ENCODE assay signal across 21 mouse cellular contexts in the genomic region with DNA sequence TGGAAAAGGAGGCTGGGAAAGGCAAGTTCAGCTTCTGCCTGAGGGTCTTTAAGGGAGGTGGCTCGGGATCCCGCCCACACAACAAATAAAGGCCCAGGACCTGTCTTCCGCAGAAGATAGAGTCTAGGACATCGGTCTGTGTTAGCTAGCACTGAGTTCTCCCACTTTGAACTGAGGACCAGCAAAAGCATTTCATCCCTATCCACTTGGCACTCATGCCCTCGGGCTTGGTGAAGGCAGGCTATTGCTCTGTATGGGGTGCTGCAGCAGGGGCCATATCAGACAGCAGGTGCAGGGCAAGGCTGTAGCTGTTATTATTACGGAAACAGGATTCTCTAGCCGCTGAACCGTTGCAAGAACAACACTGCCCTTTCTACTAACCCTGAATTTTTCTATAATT.
DNase-seq lines count a peak whose midpoint lies in the region; ATAC-seq and TF ChIP-seq lines count a peak whose summit lies in the region.
"Had no signal": no experiment of that assay in that cellular context is flagged by ENCODE, and none has a peak within 500 bp of the region (broad histone marks: within the 10 kb centered on the region; RNA-seq: fewer than 3 reads in every experiment).

No protein-coding gene starts in this region.

- H3K9ac ChIP-seq in forebrain, embryonic 11.5 days (ENCODE audit: low read length), result no peak overlapping the region
- H3K9ac ChIP-seq in forebrain, embryonic 13.5 days, result 0 out of 2 replicates have a peak overlapping the region, but pooled peaks have one; percentile 12
- H3K9ac ChIP-seq in hindbrain, embryonic 14.5 days, result no peak overlapping the region
- H3K9ac ChIP-seq in midbrain, embryonic 14.5 days (replicated peaks; ENCODE audit: low read length), result no peak overlapping the region
- H3K9ac ChIP-seq in heart, adult 2 months (ENCODE audit: low read depth, low read length), result no peak overlapping the region
- H3K9ac ChIP-seq: intestine, embryonic 15.5 days; neural tube, embryonic 13.5 days had no signal

- no peak for TF ChIP-seq CTCF in heart, adult 2 months (IDR thresholded peaks at IDR 0.05)

- ATAC-seq in forebrain, embryonic 11.5 days (replicated peaks; ENCODE audit: low FRiP score), result 0 out of 2 replicates have a peak, but pooled peaks have one; percentile 24
- ATAC-seq in forebrain, embryonic 13.5 days, result 0 out of 2 replicates have a peak, but pooled peaks have one; percentile 19
- ATAC-seq in hindbrain, embryonic 14.5 days (ENCODE audit: low FRiP score), result 0 out of 2 replicates have a peak, but pooled peaks have one; percentile 50
- ATAC-seq in midbrain, embryonic 14.5 days (ENCODE audit: low FRiP score, low TSS enrichment), result 0 out of 2 replicates have a peak, but pooled peaks have one; percentile 31
- ATAC-seq: activated CD4-positive, CD25-positive, alpha-beta regulatory T cell, adult 4 months; intestine, embryonic 15.5 days had no signal

- intact Hi-C loops in heart, adult 2 months (cut with DNase I), result no loop called here

- H3K79me2 ChIP-seq in heart, adult 2 months (replicated peaks; ENCODE audit: control insufficient read depth, insufficient read depth, low read length), result no peaks in the 10 kb centered on the region

- no peak overlapping the region for H3K27ac ChIP-seq in forebrain, embryonic 11.5 days (ENCODE audit: low read depth, low read length)
- H3K27ac ChIP-seq in forebrain, embryonic 10.5 days, result no peak overlapping the region
- H3K27ac ChIP-seq in forebrain, embryonic 13.5 days, result no peak overlapping the region
- H3K27ac ChIP-seq in hindbrain, embryonic 14.5 days, result no peak overlapping the region
- peak overlapping the region; percentile 22; the same call in 1 of the 2 replicates for H3K27ac ChIP-seq in midbrain, embryonic 14.5 days (replicated peaks; ENCODE audit: low read depth, low read length)
- H3K27ac ChIP-seq in heart, adult 2 months, result no peak overlapping the region
- H3K27ac ChIP-seq: intestine, embryonic 15.5 days; layer of hippocampus, adult 2 months; left cerebral cortex, adult 2 months; limb, embryonic 10.5 days; neural tube, embryonic 13.5 days had no signal

- no peaks in the 10 kb centered on the region for H3K9me3 ChIP-seq in forebrain, embryonic 11.5 days (ENCODE audit: control insufficient read depth, low read length)
- no peaks in the 10 kb centered on the region for H3K9me3 ChIP-seq in forebrain, embryonic 10.5 days
- H3K9me3 ChIP-seq in forebrain, embryonic 13.5 days (replicated peaks), result no peaks in the 10 kb centered on the region
- no peaks in the 10 kb centered on the region for H3K9me3 ChIP-seq in hindbrain, embryonic 14.5 days (ENCODE audit: control insufficient read depth, low read length)
- H3K9me3 ChIP-seq in midbrain, embryonic 14.5 days (ENCODE audit: control insufficient read depth, low read length), result no peaks in the 10 kb centered on the region
- H3K9me3 ChIP-seq: intestine, embryonic 15.5 days; limb, embryonic 10.5 days; neural tube, embryonic 13.5 days had no signal

- H3K27me3 ChIP-seq in forebrain, embryonic 11.5 days (ENCODE audit: control insufficient read depth, insufficient read depth, low read length), result no peaks in the 10 kb centered on the region
- no peaks in the 10 kb centered on the region for H3K27me3 ChIP-seq in forebrain, embryonic 10.5 days (ENCODE audit: poor library complexity, severe bottlenecking)
- H3K27me3 ChIP-seq in forebrain, embryonic 13.5 days, result no peaks in the 10 kb centered on the region
- no peaks in the 10 kb centered on the region for H3K27me3 ChIP-seq in hindbrain, embryonic 14.5 days (ENCODE audit: control insufficient read depth, insufficient read depth, low read length)
- no peaks in the 10 kb centered on the region for H3K27me3 ChIP-seq in midbrain, embryonic 14.5 days (ENCODE audit: control insufficient read depth, insufficient read depth, low read length)
- H3K27me3 ChIP-seq in heart, adult 2 months (ENCODE audit: control insufficient read depth, insufficient read depth, low read length), result no peaks in the 10 kb centered on the region
- H3K27me3 ChIP-seq: intestine, embryonic 15.5 days; neural tube, embryonic 13.5 days had no signal

- H3K4me3 ChIP-seq in forebrain, embryonic 11.5 days (ENCODE audit: low read depth, low read length), result no peak overlapping the region
- H3K4me3 ChIP-seq in forebrain, embryonic 10.5 days, result no peak overlapping the region
- no peak overlapping the region for H3K4me3 ChIP-seq in forebrain, embryonic 13.5 days
- no peak overlapping the region for H3K4me3 ChIP-seq in hindbrain, embryonic 14.5 days (replicated peaks; ENCODE audit: low read length)
- H3K4me3 ChIP-seq in midbrain, embryonic 14.5 days (replicated peaks; ENCODE audit: low read depth, low read length), result no peak overlapping the region
- no peak overlapping the region for H3K4me3 ChIP-seq in heart, adult 2 months
- H3K4me3 ChIP-seq: intestine, embryonic 15.5 days; layer of hippocampus, adult 2 months; left cerebral cortex, adult 2 months; limb, embryonic 10.5 days; neural tube, embryonic 13.5 days had no signal

- no peak overlapping the region for H3K4me2 ChIP-seq in forebrain, embryonic 11.5 days (ENCODE audit: low read depth, low read length, severe bottlenecking)
- H3K4me2 ChIP-seq in forebrain, embryonic 13.5 days, result no peak overlapping the region
- H3K4me2 ChIP-seq in hindbrain, embryonic 14.5 days (replicated peaks), result no peak overlapping the region
- no peak overlapping the region for H3K4me2 ChIP-seq in midbrain, embryonic 14.5 days (ENCODE audit: low read length)
- H3K4me2 ChIP-seq: intestine, embryonic 15.5 days; neural tube, embryonic 13.5 days had no signal

- no peaks in the 10 kb centered on the region; the same call in 1 of the 2 replicates for H3K4me1 ChIP-seq in forebrain, embryonic 11.5 days (replicated peaks; ENCODE audit: control insufficient read depth, insufficient read depth, low read length)
- peaks cover 16% of the 10 kb centered on the region for H3K4me1 ChIP-seq in forebrain, embryonic 10.5 days
- H3K4me1 ChIP-seq in forebrain, embryonic 13.5 days, result peaks cover 13% of the 10 kb centered on the region
- H3K4me1 ChIP-seq in hindbrain, embryonic 14.5 days (replicated peaks; ENCODE audit: control insufficient read depth, insufficient read depth, low read length), result 0 out of 2 replicates have a peak, but pooled peaks cover 3% of the 10 kb centered on the region
- peaks cover 3% of the 10 kb centered on the region; the same call in 1 of the 2 replicates for H3K4me1 ChIP-seq in midbrain, embryonic 14.5 days (ENCODE audit: control insufficient read depth, insufficient read depth, low read length)
- H3K4me1 ChIP-seq in heart, adult 2 months (ENCODE audit: control insufficient read depth, insufficient read depth, low read length), result no peaks in the 10 kb centered on the region
- H3K4me1 ChIP-seq: intestine, embryonic 15.5 days; limb, embryonic 10.5 days had no signal

- no peaks in the 10 kb centered on the region for H3K36me3 ChIP-seq in forebrain, embryonic 11.5 days (ENCODE audit: control insufficient read depth, insufficient read depth, low read length)
- no peaks in the 10 kb centered on the region for H3K36me3 ChIP-seq in forebrain, embryonic 10.5 days (replicated peaks)
- 0 out of 2 replicates have a peak, but pooled peaks cover 3% of the 10 kb centered on the region for H3K36me3 ChIP-seq in forebrain, embryonic 13.5 days (ENCODE audit: poor library complexity, severe bottlenecking)
- no peaks in the 10 kb centered on the region; the same call in 1 of the 2 replicates for H3K36me3 ChIP-seq in hindbrain, embryonic 14.5 days (replicated peaks; ENCODE audit: control insufficient read depth, insufficient read depth)
- H3K36me3 ChIP-seq in midbrain, embryonic 14.5 days (ENCODE audit: control insufficient read depth, insufficient read depth, low read length), result no peaks in the 10 kb centered on the region
- no peaks in the 10 kb centered on the region for H3K36me3 ChIP-seq in heart, adult 2 months (ENCODE audit: control insufficient read depth, insufficient read depth, low read length)
- H3K36me3 ChIP-seq: intestine, embryonic 15.5 days; limb, embryonic 10.5 days; neural tube, embryonic 13.5 days had no signal

- TF ChIP-seq POLR2A in heart, adult 2 months (IDR thresholded peaks at IDR 0.05; ENCODE audit: insufficient read depth, low read depth, low read length), result no peak

- DNase-seq in forebrain, embryonic 11.5 days (ENCODE audit: low spot score), result no peak
- no peak for DNase-seq in forebrain, embryonic 10.5 days (ENCODE audit: extremely low spot score, low spot score)
- no peak for DNase-seq in hindbrain, embryonic 14.5 days (ENCODE audit: low spot score)
- DNase-seq in midbrain, embryonic 14.5 days, result peak; percentile 20
- no peak for DNase-seq in heart, adult 2 months
- no peak for DNase-seq in cerebellum, postnatal 25 days
- DNase-seq in adrenal gland, postnatal 10 days, result no peak
- DNase-seq: adrenal gland, adult 8-10 months; cerebellum, adult 9-10 months; heart, postnatal 4 days; kidney, adult 8-10 months; kidney, postnatal 14 days; lung, postnatal 4 days; thymus, postnatal 14 days had no signal

- WGBS in forebrain, embryonic 11.5 days, result 74% methylated on average over 8 of the region's 8 CpGs
- WGBS in forebrain, embryonic 10.5 days, result 81% methylated on average over 8 of the region's 8 CpGs
- 64% methylated on average over 8 of the region's 8 CpGs for WGBS in forebrain, embryonic 13.5 days
- WGBS in hindbrain, embryonic 14.5 days, result 66% methylated on average over 8 of the region's 8 CpGs
- WGBS in midbrain, embryonic 14.5 days, result 70% methylated on average over 8 of the region's 8 CpGs
- 78% methylated on average over 8 of the region's 8 CpGs for WGBS in heart, adult 2 months

- TF ChIP-seq EP300 in heart, adult 2 months (IDR thresholded peaks at IDR 0.05; ENCODE audit: insufficient read depth, low read depth, low read length), result no peak
